Mouse (Mus musculus): ENCODE measurements around the gene Camk1d.

DNA sequence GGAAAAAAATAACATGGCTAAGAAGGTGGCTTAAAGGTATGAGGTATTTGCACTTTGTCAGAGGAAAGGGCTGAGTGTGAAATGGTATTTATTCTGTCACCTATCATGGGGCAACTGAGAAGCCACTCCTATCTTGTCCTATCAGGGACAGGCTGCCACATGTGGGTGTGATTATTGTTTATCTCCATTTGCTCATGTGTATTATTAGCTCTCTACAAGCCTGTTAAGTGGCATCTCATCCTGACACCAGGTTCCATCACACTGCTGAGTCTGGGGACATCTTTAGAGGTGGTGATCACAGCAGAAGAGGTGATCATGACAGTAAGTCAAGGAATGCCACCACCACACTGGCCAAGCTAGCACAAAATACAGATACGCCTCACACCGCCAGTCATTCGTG lies 13.4 kb downstream of the Camk1d start:
- TF ChIP-seq CTCF (IDR thresholded peaks at IDR 0.05; ENCODE audit: control insufficient read depth, insufficient read depth, low read length): no peak
- no peak for TF ChIP-seq POLR2A (IDR thresholded peaks at IDR 0.05; ENCODE audit: borderline replicate concordance, control insufficient read depth, low read depth, low read length)

All from bone marrow, adult 2 months (tissue).